Mouse (Mus musculus): ENCODE results near the gene Arnt2. TPM values are rescaled to one million over a fixed set of nuclear protein-coding genes. Genes with fewer than 3 reads are reported as not detected.
A peak's percentile ranks its signal among the peaks of the same experiment; 100 is the strongest.

Gene Arnt2
- polyA plus RNA-seq, 1 experiment from 2014 or later = 3.8 TPM

GRCm38 (mm10) chr7:84358426-84358825 is 51.5 kb downstream of the Arnt2 start:
- no peaks in the 10 kb centered on the region for H3K27me3 ChIP-seq (replicated peaks)
- no peaks in the 10 kb centered on the region for H3K36me3 ChIP-seq
- H3K4me2 ChIP-seq (replicated peaks) = no peak overlapping the region
- H3K27ac ChIP-seq = no peak overlapping the region
- no peaks in the 10 kb centered on the region for H3K9me3 ChIP-seq
- no peak overlapping the region for H3K9ac ChIP-seq
- ATAC-seq = no peak
- no peaks in the 10 kb centered on the region for H3K4me1 ChIP-seq (replicated peaks)
- 78% methylated on average over 1 of the region's 1 CpGs for WGBS
- H3K4me3 ChIP-seq (replicated peaks) = no peak overlapping the region

DNA sequence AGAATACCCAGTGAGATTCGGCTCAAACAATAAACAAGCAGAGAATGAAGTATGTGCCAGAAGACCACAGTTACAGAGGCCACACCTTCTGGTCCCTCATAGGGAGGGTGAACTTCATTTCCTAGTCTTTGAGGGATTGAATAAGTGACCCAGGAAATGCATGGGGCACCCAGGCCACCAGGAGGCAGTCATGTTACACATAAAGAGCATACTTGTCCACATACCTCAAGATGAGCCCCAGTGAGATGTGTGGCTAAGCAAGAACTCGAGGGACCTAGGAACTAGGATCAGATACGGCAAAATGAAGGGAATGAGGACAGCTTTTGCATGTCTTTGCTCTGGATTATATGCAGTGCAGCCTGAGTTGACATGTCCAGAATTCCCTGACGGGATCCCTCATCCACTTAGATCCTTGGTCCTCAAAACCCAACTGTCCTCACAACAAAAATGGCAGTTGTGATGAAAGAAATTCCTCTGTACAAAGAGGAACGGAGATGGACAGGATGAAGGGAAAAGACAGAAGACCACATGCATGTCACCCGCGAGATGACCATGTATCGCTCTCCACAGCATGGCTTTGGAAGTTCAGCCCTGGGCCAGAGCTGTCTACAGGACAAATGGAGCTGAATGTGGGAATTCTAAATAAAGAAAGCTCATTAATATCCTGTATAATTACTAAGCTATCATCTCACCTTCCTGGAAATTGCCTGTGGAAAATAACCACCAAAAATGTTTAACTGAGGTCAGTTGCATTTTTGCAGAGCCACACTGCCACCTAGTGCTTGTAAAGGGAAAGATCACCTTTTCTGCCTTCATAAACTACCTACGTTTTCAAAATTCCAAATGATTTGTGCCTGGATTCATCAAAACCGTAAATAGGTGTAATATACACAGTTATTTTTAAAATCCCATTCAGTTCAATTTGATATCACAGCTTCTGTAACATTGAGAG is 54.1 kb downstream of the Arnt2 start:
- no peaks in the 10 kb centered on the region for H3K36me3 ChIP-seq
- H3K4me3 ChIP-seq (replicated peaks) = no peak overlapping the region
- peak; percentile 61; the same call in 1 of the 2 replicates for ATAC-seq
- 58% methylated on average over 10 of the region's 10 CpGs for WGBS
- H3K27me3 ChIP-seq (replicated peaks) = no peaks in the 10 kb centered on the region
- no peak overlapping the region for H3K4me2 ChIP-seq (replicated peaks)
- H3K9me3 ChIP-seq = no peaks in the 10 kb centered on the region
- no peaks in the 10 kb centered on the region for H3K4me1 ChIP-seq (replicated peaks)
- no peak overlapping the region for H3K27ac ChIP-seq
- H3K9ac ChIP-seq = no peak overlapping the region

GRCm38 (mm10) chr7:84354890-84355289 is 55.1 kb downstream of the Arnt2 start:
- Histone ChIP-seq H3K4me2 (replicated peaks) (no peak overlapping the region), H3K36me3 (no peaks in the 10 kb centered on the region), H3K9ac (no peak overlapping the region), H3K27ac (no peak overlapping the region), H3K27me3 (replicated peaks) (no peaks in the 10 kb centered on the region), H3K4me3 (replicated peaks) (no peak overlapping the region), H3K4me1 (replicated peaks) (no peaks in the 10 kb centered on the region), H3K9me3 (no peaks in the 10 kb centered on the region)
- WGBS = 82% methylated on average over 2 of the region's 2 CpGs
- ATAC-seq = peak; percentile 39; the same call in 1 of the 2 replicates

DNA sequence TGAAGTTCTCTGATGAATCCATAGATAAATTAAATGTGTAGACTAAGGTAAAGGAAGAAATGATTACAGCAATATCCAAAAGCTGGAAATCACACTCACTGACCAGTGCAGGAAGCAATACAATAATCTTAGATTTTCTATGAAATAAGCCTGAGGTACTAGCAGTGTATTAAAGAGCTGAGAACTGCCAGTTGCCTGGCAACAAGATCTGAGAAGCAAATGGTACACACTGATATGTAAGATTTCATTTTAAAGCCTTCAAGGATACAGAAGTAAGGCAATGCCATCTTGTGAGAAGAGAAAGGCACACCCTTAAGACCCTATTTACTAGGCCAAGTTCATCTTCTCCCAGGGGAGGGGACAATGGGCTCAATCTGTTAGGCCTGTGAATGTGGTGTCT is 59.4 kb downstream of the Arnt2 start:
- ATAC-seq = no peak
- Histone ChIP-seq H3K9me3 (no peaks in the 10 kb centered on the region), H3K4me2 (replicated peaks) (no peak overlapping the region), H3K36me3 (no peaks in the 10 kb centered on the region), H3K4me3 (replicated peaks) (no peak overlapping the region), H3K9ac (no peak overlapping the region), H3K27ac (no peak overlapping the region), H3K4me1 (replicated peaks) (no peaks in the 10 kb centered on the region), H3K27me3 (replicated peaks) (no peaks in the 10 kb centered on the region)

DNA sequence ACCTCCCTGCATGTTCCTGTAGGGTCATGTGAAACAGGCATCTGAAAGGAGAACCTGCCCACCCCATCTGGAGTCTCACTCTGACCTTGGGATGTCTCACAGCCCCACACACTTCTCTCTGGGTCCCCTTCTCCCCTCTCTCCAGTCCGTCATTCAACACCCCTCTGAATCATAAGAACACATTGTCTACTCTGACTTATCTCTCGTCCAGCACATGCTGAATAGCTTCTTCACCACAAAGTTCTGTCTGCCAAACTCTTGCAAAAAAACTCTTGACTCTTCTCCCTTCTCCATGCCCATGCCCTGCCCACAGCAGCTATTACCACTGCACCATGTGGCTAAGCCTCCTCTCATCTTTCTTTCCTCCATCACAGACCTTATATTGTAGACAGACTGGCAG is 60.0 kb downstream of the Arnt2 start:
- Histone ChIP-seq H3K9me3 (no peaks in the 10 kb centered on the region), H3K9ac (no peak overlapping the region), H3K36me3 (no peaks in the 10 kb centered on the region), H3K27me3 (replicated peaks) (no peaks in the 10 kb centered on the region), H3K4me3 (replicated peaks) (no peak overlapping the region), H3K4me2 (replicated peaks) (no peak overlapping the region), H3K27ac (no peak overlapping the region), H3K4me1 (replicated peaks) (no peaks in the 10 kb centered on the region)
- no peak for ATAC-seq
- WGBS = 83% methylated on average over 2 of the region's 2 CpGs

DNA sequence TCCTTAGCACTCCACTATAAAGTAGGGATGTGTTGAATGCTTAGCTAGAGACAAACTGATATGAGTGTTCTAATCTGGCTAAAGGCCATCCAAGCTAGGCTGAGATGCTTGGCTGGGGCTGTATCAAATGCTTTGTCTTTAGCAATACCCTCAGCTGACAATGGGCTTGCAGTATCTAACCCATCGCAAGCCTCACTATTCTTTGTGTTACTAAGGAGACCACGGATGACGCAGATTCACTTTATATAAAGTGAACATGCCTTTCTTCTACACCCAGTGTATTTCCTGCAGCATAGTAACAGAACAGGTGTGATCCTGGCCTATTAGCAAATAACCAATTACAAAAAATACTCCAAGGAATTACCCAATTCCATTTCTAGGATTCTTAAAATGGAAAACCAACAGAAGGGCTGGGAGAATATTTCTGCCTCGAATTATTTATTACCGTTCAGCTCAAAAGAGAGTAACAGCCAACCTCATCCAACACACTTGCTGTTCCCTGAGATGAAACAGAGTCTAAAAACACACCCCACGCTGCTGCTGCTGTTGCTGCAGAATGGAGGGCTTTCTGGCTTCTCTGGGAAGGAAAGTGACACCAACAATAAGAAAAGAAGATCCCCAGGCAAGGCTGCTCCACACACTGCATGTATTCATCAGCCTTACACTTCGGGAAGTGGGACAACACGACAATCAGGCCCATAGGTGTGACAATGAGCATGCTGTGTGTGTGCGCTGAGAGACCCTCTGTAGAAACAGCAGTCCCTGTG is 61.6 kb downstream of the Arnt2 start:
- ATAC-seq = no peak

GRCm38 (mm10) chr7:84343160-84343559 is 66.8 kb downstream of the Arnt2 start:
- WGBS = 94% methylated on average over 3 of the region's 3 CpGs
- H3K4me2 ChIP-seq (replicated peaks) = no peak overlapping the region
- H3K4me1 ChIP-seq (replicated peaks) = no peaks in the 10 kb centered on the region
- H3K9me3 ChIP-seq = no peaks in the 10 kb centered on the region
- H3K36me3 ChIP-seq = no peaks in the 10 kb centered on the region
- H3K27ac ChIP-seq = no peak overlapping the region
- ATAC-seq = no peak
- no peaks in the 10 kb centered on the region for H3K27me3 ChIP-seq (replicated peaks)
- no peak overlapping the region for H3K4me3 ChIP-seq (replicated peaks)
- H3K9ac ChIP-seq = no peak overlapping the region

More for the DNA sequence above, 61.6 kb downstream of the Arnt2 start:
- WGBS = 86% methylated on average over 9 of the region's 9 CpGs
- Histone ChIP-seq H3K27ac (no peak overlapping the region), H3K9ac (no peak overlapping the region), H3K4me3 (replicated peaks) (no peak overlapping the region), H3K4me1 (replicated peaks) (no peaks in the 10 kb centered on the region), H3K9me3 (no peaks in the 10 kb centered on the region), H3K27me3 (replicated peaks) (no peaks in the 10 kb centered on the region), H3K36me3 (no peaks in the 10 kb centered on the region), H3K4me2 (replicated peaks) (no peak overlapping the region)

DNA sequence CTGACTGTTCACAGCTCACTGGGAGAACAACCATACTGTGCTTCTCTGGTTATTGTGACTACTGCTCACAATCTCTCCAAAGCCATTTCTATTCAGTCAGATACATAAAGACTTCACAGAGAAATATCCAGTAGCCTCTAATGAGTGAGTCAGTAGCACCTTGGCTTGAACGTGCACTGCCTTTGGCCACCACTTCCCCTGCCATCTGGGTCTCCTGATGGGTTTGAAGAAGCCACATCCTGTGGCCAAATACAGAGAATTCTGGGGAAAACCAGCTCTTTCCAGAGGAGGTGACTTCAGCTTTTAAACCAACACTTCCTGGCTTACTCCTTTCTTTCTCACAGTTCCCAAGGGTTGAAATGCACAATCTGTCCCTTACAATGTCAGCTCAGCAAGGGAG is 69.0 kb downstream of the Arnt2 start:
- Histone ChIP-seq H3K9me3 (no peaks in the 10 kb centered on the region), H3K4me1 (replicated peaks) (0 out of 2 replicates have a peak, but pooled peaks cover 2% of the 10 kb centered on the region), H3K36me3 (no peaks in the 10 kb centered on the region), H3K27ac (no peak overlapping the region), H3K4me3 (replicated peaks) (no peak overlapping the region), H3K9ac (no peak overlapping the region), H3K4me2 (replicated peaks) (no peak overlapping the region), H3K27me3 (replicated peaks) (no peaks in the 10 kb centered on the region)
- WGBS = 72% methylated on average over 1 of the region's 1 CpGs
- ATAC-seq = no peak

- H3K4me2 ChIP-seq (replicated peaks) = no peak overlapping the region
- H3K9me3 ChIP-seq = no peaks in the 10 kb centered on the region
- 37% methylated on average over 1 of the region's 1 CpGs for WGBS
- no peak overlapping the region; the same call in 1 of the 2 replicates for H3K27ac ChIP-seq
- no peak for ATAC-seq
- H3K4me1 ChIP-seq (replicated peaks) = 0 out of 2 replicates have a peak, but pooled peaks cover 2% of the 10 kb centered on the region
- H3K9ac ChIP-seq = no peak overlapping the region
- no peaks in the 10 kb centered on the region for H3K36me3 ChIP-seq
- no peak overlapping the region for H3K4me3 ChIP-seq (replicated peaks)
- H3K27me3 ChIP-seq (replicated peaks) = no peaks in the 10 kb centered on the region
Observed at GRCm38 (mm10) chr7:84339186-84339585, 70.8 kb downstream of the Arnt2 start.

GRCm38 (mm10) chr7:84337768-84338167 is 72.2 kb downstream of the Arnt2 start:
- Histone ChIP-seq H3K36me3 (no peaks in the 10 kb centered on the region), H3K27ac (no peak overlapping the region), H3K4me1 (replicated peaks) (0 out of 2 replicates have a peak, but pooled peaks cover 2% of the 10 kb centered on the region), H3K9ac (no peak overlapping the region), H3K4me2 (replicated peaks) (no peak overlapping the region), H3K4me3 (replicated peaks) (no peak overlapping the region), H3K9me3 (no peaks in the 10 kb centered on the region), H3K27me3 (replicated peaks) (no peaks in the 10 kb centered on the region)
- no peak for ATAC-seq
- WGBS = 71% methylated on average over 4 of the region's 4 CpGs

- Histone ChIP-seq H3K4me3 (replicated peaks) (no peak overlapping the region), H3K27ac (no peak overlapping the region), H3K36me3 (no peaks in the 10 kb centered on the region), H3K9ac (no peak overlapping the region), H3K9me3 (no peaks in the 10 kb centered on the region), H3K4me2 (replicated peaks) (no peak overlapping the region), H3K4me1 (replicated peaks) (0 out of 2 replicates have a peak, but pooled peaks cover 2% of the 10 kb centered on the region), H3K27me3 (replicated peaks) (no peaks in the 10 kb centered on the region)
- WGBS = 86% methylated on average over 4 of the region's 4 CpGs
- no peak for ATAC-seq
Observed at GRCm38 (mm10) chr7:84336907-84337306, 73.1 kb downstream of the Arnt2 start.

DNA sequence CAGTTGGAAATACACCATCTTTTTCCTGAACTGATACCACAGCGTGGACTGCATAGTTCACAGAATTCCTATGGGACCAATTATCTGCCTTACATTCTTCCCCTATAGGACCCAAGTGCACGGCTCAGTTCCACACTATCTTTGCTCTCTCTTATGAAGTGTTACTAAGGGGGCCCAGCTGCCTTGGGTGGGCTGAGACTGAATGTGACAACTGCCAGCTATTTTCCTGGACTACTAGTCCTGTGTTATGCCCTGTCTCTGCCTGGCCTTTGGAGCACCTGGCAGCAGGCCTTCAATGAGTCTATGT is 73.4 kb downstream of the Arnt2 start:
- ATAC-seq = no peak
- Histone ChIP-seq H3K36me3 (no peaks in the 10 kb centered on the region), H3K4me3 (replicated peaks) (no peak overlapping the region), H3K4me1 (replicated peaks) (0 out of 2 replicates have a peak, but pooled peaks cover 2% of the 10 kb centered on the region), H3K9me3 (no peaks in the 10 kb centered on the region), H3K9ac (no peak overlapping the region), H3K27me3 (replicated peaks) (no peaks in the 10 kb centered on the region), H3K27ac (no peak overlapping the region), H3K4me2 (replicated peaks) (no peak overlapping the region)
- 57% methylated on average over 2 of the region's 2 CpGs for WGBS

All from intestine, embryonic 15.5 days (tissue).